8 mouse cellular contexts compared by ENCODE assay signal in genomic region chr5:134965473-134965851, GRCm38 (mm10). TPM values are rescaled to one million over a fixed set of nuclear protein-coding genes. Genes with fewer than 3 reads are reported as not detected.
A peak's percentile ranks its signal among the peaks of the same experiment; 100 is the strongest.
DNase-seq lines count a peak whose midpoint lies in the region; ATAC-seq and TF ChIP-seq lines count a peak whose summit lies in the region.

No protein-coding gene starts in this region.

- WGBS in embryonic facial prominence, embryonic 15.5 days = 4% methylated on average over 10 of the region's 10 CpGs
- 8% methylated on average over 10 of the region's 10 CpGs for WGBS in heart, embryonic 13.5 days
- WGBS in kidney, embryonic 16.5 days = 7% methylated on average over 10 of the region's 10 CpGs
- 8% methylated on average over 10 of the region's 10 CpGs for WGBS in midbrain, postnatal 0 days
- whole genome bisulfite sequencing in stomach, embryonic 15.5 days = 6% methylated on average over 10 of the region's 10 CpGs

- TF ChIP-seq POLR2A in bone marrow macrophage, adult 2 months (IDR thresholded peaks at IDR 0.05; ENCODE audit: borderline replicate concordance, low read depth, low read length) = no peak

- peak; percentile 83 for DNase-seq in liver
- DNase-seq in midbrain, postnatal 0 days (ENCODE audit: low spot score) = peak; percentile 86

- H3K4me3 ChIP-seq in bone marrow macrophage, adult 2 months (ENCODE audit: insufficient read depth, low read length) = peak overlapping the region; percentile 40
- peak overlapping the region; percentile 34 for H3K4me3 ChIP-seq in embryonic facial prominence, embryonic 15.5 days (replicated peaks)
- H3K4me3 ChIP-seq in heart, embryonic 13.5 days = peak overlapping the region; percentile 38
- H3K4me3 ChIP-seq in kidney, embryonic 16.5 days (ENCODE audit: low read length) = peak overlapping the region; percentile 32
- peak overlapping the region; percentile 22; the same call in 1 of the 2 replicates for H3K4me3 ChIP-seq in midbrain, postnatal 0 days (ENCODE audit: low read depth, low read length)
- H3K4me3 ChIP-seq in stomach, embryonic 15.5 days (replicated peaks) = peak overlapping the region; percentile 32

- no peak overlapping the region; the same call in 1 of the 2 replicates for H3K9ac ChIP-seq in embryonic facial prominence, embryonic 15.5 days
- peak overlapping the region; percentile 70 for H3K9ac ChIP-seq in heart, embryonic 13.5 days
- peak overlapping the region; percentile 43 for H3K9ac ChIP-seq in kidney, embryonic 16.5 days (replicated peaks; ENCODE audit: low read length)
- H3K9ac ChIP-seq in midbrain, postnatal 0 days (replicated peaks; ENCODE audit: low read length, poor library complexity, severe bottlenecking) = no peak overlapping the region
- H3K9ac ChIP-seq in stomach, embryonic 15.5 days = no peak overlapping the region

- H3K27me3 ChIP-seq in embryonic facial prominence, embryonic 15.5 days = no peaks in the 10 kb centered on the region
- H3K27me3 ChIP-seq in heart, embryonic 13.5 days (replicated peaks) = peaks cover 21% of the 10 kb centered on the region
- H3K27me3 ChIP-seq in kidney, embryonic 16.5 days (ENCODE audit: insufficient read depth, low read length) = no peaks in the 10 kb centered on the region
- no peaks in the 10 kb centered on the region for H3K27me3 ChIP-seq in midbrain, postnatal 0 days (ENCODE audit: insufficient read depth, low read length)
- H3K27me3 ChIP-seq in stomach, embryonic 15.5 days (replicated peaks) = no peaks in the 10 kb centered on the region

- H3K4me1 ChIP-seq in bone marrow macrophage, adult 2 months (ENCODE audit: control insufficient read depth, insufficient read depth, low read length) = peaks cover 12% of the 10 kb centered on the region
- H3K4me1 ChIP-seq in embryonic facial prominence, embryonic 15.5 days = peaks cover 23% of the 10 kb centered on the region
- peaks cover 18% of the 10 kb centered on the region for H3K4me1 ChIP-seq in heart, embryonic 13.5 days
- peaks cover 5% of the 10 kb centered on the region; the same call in 1 of the 2 replicates for H3K4me1 ChIP-seq in kidney, embryonic 16.5 days (ENCODE audit: insufficient read depth, low read length)
- 0 out of 2 replicates have a peak, but pooled peaks cover 2% of the 10 kb centered on the region for H3K4me1 ChIP-seq in midbrain, postnatal 0 days (ENCODE audit: insufficient read depth, low read length)
- peaks cover 26% of the 10 kb centered on the region for H3K4me1 ChIP-seq in stomach, embryonic 15.5 days

- no peak overlapping the region for H3K27ac ChIP-seq in bone marrow macrophage, adult 2 months (ENCODE audit: insufficient read depth, low read depth, low read length)
- peak overlapping the region; percentile 48; the same call in 1 of the 2 replicates for H3K27ac ChIP-seq in embryonic facial prominence, embryonic 15.5 days (replicated peaks)
- H3K27ac ChIP-seq in heart, embryonic 13.5 days (replicated peaks) = no peak overlapping the region
- peak overlapping the region; percentile 16; the same call in 1 of the 2 replicates for H3K27ac ChIP-seq in kidney, embryonic 16.5 days (ENCODE audit: low read length)
- no peak overlapping the region for H3K27ac ChIP-seq in midbrain, postnatal 0 days (ENCODE audit: low read depth, low read length)
- H3K27ac ChIP-seq in stomach, embryonic 15.5 days = no peak overlapping the region

- H3K4me2 ChIP-seq in embryonic facial prominence, embryonic 15.5 days (replicated peaks) = peak overlapping the region; percentile 58
- H3K4me2 ChIP-seq in heart, embryonic 13.5 days = peak overlapping the region; percentile 69
- peak overlapping the region; percentile 53 for H3K4me2 ChIP-seq in kidney, embryonic 16.5 days (replicated peaks; ENCODE audit: low read depth, low read length)
- H3K4me2 ChIP-seq in midbrain, postnatal 0 days (ENCODE audit: low read depth, low read length, poor library complexity, severe bottlenecking) = peak overlapping the region; percentile 48
- peak overlapping the region; percentile 55 for H3K4me2 ChIP-seq in stomach, embryonic 15.5 days

- peak; percentile 66 for ATAC-seq in CD4-positive, CD25-positive, alpha-beta regulatory T cell, adult 4 months
- no peak for ATAC-seq in embryonic facial prominence, embryonic 15.5 days (ENCODE audit: insufficient number of reproducible peaks, low FRiP score, low TSS enrichment, low read depth)
- no peak for ATAC-seq in heart, embryonic 13.5 days (ENCODE audit: extremely low read depth, insufficient number of reproducible peaks, low FRiP score, low TSS enrichment)
- ATAC-seq in kidney, embryonic 16.5 days (ENCODE audit: low FRiP score, low TSS enrichment) = 0 out of 2 replicates have a peak, but pooled peaks have one; percentile 46
- ATAC-seq in midbrain, postnatal 0 days (ENCODE audit: low FRiP score) = no peak
- ATAC-seq in stomach, embryonic 15.5 days (ENCODE audit: insufficient read depth, low FRiP score, low read depth) = no peak

- no peaks in the 10 kb centered on the region for H3K36me3 ChIP-seq in embryonic facial prominence, embryonic 15.5 days
- no peaks in the 10 kb centered on the region for H3K36me3 ChIP-seq in heart, embryonic 13.5 days
- no peaks in the 10 kb centered on the region for H3K36me3 ChIP-seq in kidney, embryonic 16.5 days (ENCODE audit: insufficient read depth, low read length)
- H3K36me3 ChIP-seq in midbrain, postnatal 0 days (ENCODE audit: insufficient read depth, low read length) = no peaks in the 10 kb centered on the region
- no peaks in the 10 kb centered on the region for H3K36me3 ChIP-seq in stomach, embryonic 15.5 days

- peak; percentile 50; the same call in 1 of the 2 replicates for TF ChIP-seq CTCF in bone marrow macrophage, adult 2 months (IDR thresholded peaks at IDR 0.05; ENCODE audit: low read depth, low read length)
- peak; percentile 91 for TF ChIP-seq CTCF in midbrain, postnatal 0 days (IDR thresholded peaks at IDR 0.05)

- H3K9me3 ChIP-seq in embryonic facial prominence, embryonic 15.5 days (replicated peaks) = no peaks in the 10 kb centered on the region
- H3K9me3 ChIP-seq in heart, embryonic 13.5 days = no peaks in the 10 kb centered on the region
- H3K9me3 ChIP-seq in kidney, embryonic 16.5 days (ENCODE audit: low read length) = no peaks in the 10 kb centered on the region
- no peaks in the 10 kb centered on the region for H3K9me3 ChIP-seq in midbrain, postnatal 0 days (ENCODE audit: low read length)
- no peaks in the 10 kb centered on the region for H3K9me3 ChIP-seq in stomach, embryonic 15.5 days

RNA-seq across cellular contexts. Expression of gene Cldn4, which starts 18.7 kb away (rescaled TPM):
- polyA plus RNA-seq in CD4-positive, CD25-positive, alpha-beta regulatory T cell, adult 4 months (2017; shearing (Covaris generic)) = under 1 TPM in 1 of 2 experiments, not detected in 1; 0.40 TPM
- not detected in 2 replicates for polyA plus RNA-seq in bone marrow macrophage, adult 2 months (2012; ENCODE audit: insufficient read depth, insufficient read length, missing spikeins)
- 40.7 and 52.1 TPM in 2 replicates for polyA plus RNA-seq in embryonic facial prominence, embryonic 15.5 days (2015; fragmentation: Nextera tagmentation; extraction: Ambion mirVana)
- 1.6 and 1.7 TPM in 2 replicates for polyA plus RNA-seq in heart, embryonic 13.5 days (2015; fragmentation: Nextera tagmentation; extraction: Ambion mirVana)
- polyA plus RNA-seq in kidney, embryonic 16.5 days (2015; fragmentation: Nextera tagmentation; extraction: Ambion mirVana) = 63.1 and 64.7 TPM in 2 replicates
- 0.77 TPM in 1 of 2 replicates, not detected in the other for total RNA-seq in midbrain, postnatal 0 days (2014; rRNA removed)
- not detected in 2 replicates for polyA plus RNA-seq in midbrain, postnatal 0 days (2015; fragmentation: Nextera tagmentation; extraction: Ambion mirVana)
- 54.5 and 58.6 TPM in 2 replicates for polyA plus RNA-seq in stomach, embryonic 15.5 days (2015; fragmentation: Nextera tagmentation; extraction: Ambion mirVana)

RNA-seq across cellular contexts. Expression of gene Cldn3, which starts 20.6 kb away (rescaled TPM):
- polyA plus RNA-seq in CD4-positive, CD25-positive, alpha-beta regulatory T cell, adult 4 months (2017; shearing (Covaris generic)) = not detected
- not detected in 2 replicates for polyA plus RNA-seq in bone marrow macrophage, adult 2 months (2012; ENCODE audit: insufficient read depth, insufficient read length, missing spikeins)
- polyA plus RNA-seq in embryonic facial prominence, embryonic 15.5 days (2015; fragmentation: Nextera tagmentation; extraction: Ambion mirVana) = 39.7 and 50.9 TPM in 2 replicates
- 6.3 and 7.0 TPM in 2 replicates for polyA plus RNA-seq in heart, embryonic 13.5 days (2015; fragmentation: Nextera tagmentation; extraction: Ambion mirVana)
- 67.7 and 69.2 TPM in 2 replicates for polyA plus RNA-seq in kidney, embryonic 16.5 days (2015; fragmentation: Nextera tagmentation; extraction: Ambion mirVana)
- total RNA-seq in midbrain, postnatal 0 days (2014; rRNA removed) = 2.2 and 3.1 TPM in 2 replicates
- 3.0 and 3.3 TPM in 2 replicates for polyA plus RNA-seq in midbrain, postnatal 0 days (2015; fragmentation: Nextera tagmentation; extraction: Ambion mirVana)
- 120 and 147 TPM in 2 replicates for polyA plus RNA-seq in stomach, embryonic 15.5 days (2015; fragmentation: Nextera tagmentation; extraction: Ambion mirVana)

RNA-seq across cellular contexts. Expression of gene Mettl27, which starts 33.3 kb away (rescaled TPM):
- 10 to 100 TPM; 11.4 to 16.7 TPM for polyA plus RNA-seq in CD4-positive, CD25-positive, alpha-beta regulatory T cell, adult 4 months (2017; shearing (Covaris generic))
- 7.0 and 8.4 TPM in 2 replicates for polyA plus RNA-seq in bone marrow macrophage, adult 2 months (2012; ENCODE audit: insufficient read depth, insufficient read length, missing spikeins)
- polyA plus RNA-seq in embryonic facial prominence, embryonic 15.5 days (2015; fragmentation: Nextera tagmentation; extraction: Ambion mirVana) = 20.1 and 20.4 TPM in 2 replicates
- polyA plus RNA-seq in heart, embryonic 13.5 days (2015; fragmentation: Nextera tagmentation; extraction: Ambion mirVana) = 9.3 and 10.4 TPM in 2 replicates
- polyA plus RNA-seq in kidney, embryonic 16.5 days (2015; fragmentation: Nextera tagmentation; extraction: Ambion mirVana) = 29.6 and 30.7 TPM in 2 replicates
- total RNA-seq in midbrain, postnatal 0 days (2014; rRNA removed) = 4.7 and 5.0 TPM in 2 replicates
- 7.2 and 7.5 TPM in 2 replicates for polyA plus RNA-seq in midbrain, postnatal 0 days (2015; fragmentation: Nextera tagmentation; extraction: Ambion mirVana)
- 20.9 and 21.0 TPM in 2 replicates for polyA plus RNA-seq in stomach, embryonic 15.5 days (2015; fragmentation: Nextera tagmentation; extraction: Ambion mirVana)

RNA-seq across cellular contexts. Expression of gene Abhd11, which starts 43.5 kb away (rescaled TPM):
- 10 to 100 TPM; 64.3 to 80.5 TPM for polyA plus RNA-seq in CD4-positive, CD25-positive, alpha-beta regulatory T cell, adult 4 months (2017; shearing (Covaris generic))
- 12.2 and 13.0 TPM in 2 replicates for polyA plus RNA-seq in bone marrow macrophage, adult 2 months (2012; ENCODE audit: insufficient read depth, insufficient read length, missing spikeins)
- polyA plus RNA-seq in embryonic facial prominence, embryonic 15.5 days (2015; fragmentation: Nextera tagmentation; extraction: Ambion mirVana) = 66.0 and 68.9 TPM in 2 replicates
- polyA plus RNA-seq in heart, embryonic 13.5 days (2015; fragmentation: Nextera tagmentation; extraction: Ambion mirVana) = 59.1 and 65.8 TPM in 2 replicates
- polyA plus RNA-seq in kidney, embryonic 16.5 days (2015; fragmentation: Nextera tagmentation; extraction: Ambion mirVana) = 81.1 and 81.9 TPM in 2 replicates
- total RNA-seq in midbrain, postnatal 0 days (2014; rRNA removed) = 56.8 and 64.4 TPM in 2 replicates
- 85.3 and 85.6 TPM in 2 replicates for polyA plus RNA-seq in midbrain, postnatal 0 days (2015; fragmentation: Nextera tagmentation; extraction: Ambion mirVana)
- 70.9 and 78.9 TPM in 2 replicates for polyA plus RNA-seq in stomach, embryonic 15.5 days (2015; fragmentation: Nextera tagmentation; extraction: Ambion mirVana)

RNA-seq across cellular contexts. Expression of gene Cldn13, which starts 50.1 kb away (rescaled TPM):
- polyA plus RNA-seq in CD4-positive, CD25-positive, alpha-beta regulatory T cell, adult 4 months (2017; shearing (Covaris generic)) = not detected
- polyA plus RNA-seq in bone marrow macrophage, adult 2 months (2012; ENCODE audit: insufficient read depth, insufficient read length, missing spikeins) = not detected in 2 replicates
- polyA plus RNA-seq in embryonic facial prominence, embryonic 15.5 days (2015; fragmentation: Nextera tagmentation; extraction: Ambion mirVana) = 0.16 TPM in 1 of 2 replicates, not detected in the other
- 3.2 and 9.9 TPM in 2 replicates for polyA plus RNA-seq in heart, embryonic 13.5 days (2015; fragmentation: Nextera tagmentation; extraction: Ambion mirVana)
- polyA plus RNA-seq in kidney, embryonic 16.5 days (2015; fragmentation: Nextera tagmentation; extraction: Ambion mirVana) = 0.99 and 1.2 TPM in 2 replicates
- total RNA-seq in midbrain, postnatal 0 days (2014; rRNA removed) = not detected in 2 replicates
- not detected in 2 replicates for polyA plus RNA-seq in midbrain, postnatal 0 days (2015; fragmentation: Nextera tagmentation; extraction: Ambion mirVana)
- 7.9 and 22.3 TPM in 2 replicates for polyA plus RNA-seq in stomach, embryonic 15.5 days (2015; fragmentation: Nextera tagmentation; extraction: Ambion mirVana)

Comparison
In these comparisons a context has a peak if more than half of its experiments do, and no peak if none do; other contexts are left out.
1. ATAC-seq: peak in CD4-positive, CD25-positive, alpha-beta regulatory T cell, adult 4 months (single experiment) and kidney, embryonic 16.5 days (single experiment); none in embryonic facial prominence, embryonic 15.5 days (single experiment), heart, embryonic 13.5 days (single experiment), midbrain, postnatal 0 days (single experiment) and stomach, embryonic 15.5 days (single experiment).
2. H3K27ac ChIP-seq: peak in embryonic facial prominence, embryonic 15.5 days (single experiment) and kidney, embryonic 16.5 days (single experiment); none in bone marrow macrophage, adult 2 months (single experiment), heart, embryonic 13.5 days (single experiment), midbrain, postnatal 0 days (single experiment) and stomach, embryonic 15.5 days (single experiment).
3. H3K9ac ChIP-seq: peak in heart, embryonic 13.5 days (single experiment) and kidney, embryonic 16.5 days (single experiment); none in embryonic facial prominence, embryonic 15.5 days (single experiment), midbrain, postnatal 0 days (single experiment) and stomach, embryonic 15.5 days (single experiment).
4. RNA of gene Cldn4, which starts 18.7 kb away (polyA plus RNA-seq): 63.1 to 64.7 TPM in kidney, embryonic 16.5 days, 54.5 to 58.6 TPM in stomach, embryonic 15.5 days and 40.7 to 52.1 TPM in embryonic facial prominence, embryonic 15.5 days; 1.6 to 1.7 TPM in heart, embryonic 13.5 days, 0.40 TPM in CD4-positive, CD25-positive, alpha-beta regulatory T cell, adult 4 months, not detected in bone marrow macrophage, adult 2 months and not detected in midbrain, postnatal 0 days; every median in the first group is over 10 times any median in the second.
5. Peak in every context shown above with its lines, with median percentiles within 50 percentile points of each other: H3K4me3 ChIP-seq and H3K4me2 ChIP-seq.